Mouse (Mus musculus): Measurements from ENCODE around the gene Ankrd33. TPM values are rescaled to one million over a fixed set of nuclear protein-coding genes. Genes with fewer than 3 reads are reported as not detected.

The Ankrd33 gene
- polyA plus RNA-seq, 1 experiment from 2014 or later, result not detected

DNA sequence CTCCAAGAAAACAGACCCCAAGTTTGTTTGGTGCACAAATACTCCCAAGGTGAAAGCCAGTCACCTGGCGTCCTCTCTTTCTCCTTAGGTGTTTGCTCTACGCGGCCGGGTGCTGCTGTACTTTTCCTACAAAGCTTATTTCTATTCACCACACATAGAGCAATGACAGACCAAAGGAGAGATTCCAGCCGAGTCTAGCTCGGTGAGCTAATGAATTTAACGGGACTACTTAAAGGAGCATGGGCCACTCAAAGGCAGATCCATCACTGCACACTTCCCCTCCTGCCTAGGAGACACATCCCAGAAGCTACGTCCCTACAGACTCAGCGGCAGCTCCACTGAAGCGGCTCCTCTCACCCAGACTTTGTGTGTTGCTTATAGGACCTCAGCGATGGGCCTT, 52.0 kb downstream of the Ankrd33 start:
- no peak overlapping the region for H3K4me3 ChIP-seq (ENCODE audit: low read length)
- WGBS, result 60% methylated on average over 11 of the region's 11 CpGs
- H3K27ac ChIP-seq (ENCODE audit: low read length), result no peak overlapping the region
- H3K36me3 ChIP-seq (ENCODE audit: insufficient read depth, low read length), result no peaks in the 10 kb centered on the region
- ATAC-seq (ENCODE audit: low FRiP score, low TSS enrichment), result no peak
- H3K4me1 ChIP-seq (ENCODE audit: insufficient read depth, low read length), result peaks cover 27% of the 10 kb centered on the region
- no peak overlapping the region for H3K4me2 ChIP-seq (replicated peaks; ENCODE audit: low read depth, low read length)
- H3K27me3 ChIP-seq (ENCODE audit: insufficient read depth, low read length), result no peaks in the 10 kb centered on the region
- H3K9ac ChIP-seq (replicated peaks; ENCODE audit: low read length), result no peak overlapping the region
- no peaks in the 10 kb centered on the region for H3K9me3 ChIP-seq (ENCODE audit: low read length)

Other genes with a start within 250 kb of the Ankrd33 start
- gene Scn8a, start 245.9 kb upstream of the Ankrd33 start, polyA plus RNA-seq (2015; fragmentation: Nextera tagmentation; extraction: Ambion mirVana), result 8.1 and 8.2 TPM in 2 replicates
- gene Gm47841, start 68.4 kb upstream of the Ankrd33 start, polyA plus RNA-seq (2015; fragmentation: Nextera tagmentation; extraction: Ambion mirVana), result not detected in 2 replicates
- 0.26 and 0.35 TPM in 2 replicates for gene Fignl2, start 37.2 kb upstream of the Ankrd33 start, polyA plus RNA-seq (2015; fragmentation: Nextera tagmentation; extraction: Ambion mirVana)
- 20.6 and 24.4 TPM in 2 replicates for gene Acvrl1, start 12.8 kb downstream of the Ankrd33 start, polyA plus RNA-seq (2015; fragmentation: Nextera tagmentation; extraction: Ambion mirVana)
- 7.4 and 8.8 TPM in 2 replicates for gene Acvr1b, start 58.3 kb downstream of the Ankrd33 start, polyA plus RNA-seq (2015; fragmentation: Nextera tagmentation; extraction: Ambion mirVana)
- gene Grasp, start 108.4 kb downstream of the Ankrd33 start, polyA plus RNA-seq (2015; fragmentation: Nextera tagmentation; extraction: Ambion mirVana), result 3.2 and 3.4 TPM in 2 replicates
- 10.8 and 11.9 TPM in 2 replicates for gene Nr4a1, start 138.5 kb downstream of the Ankrd33 start, polyA plus RNA-seq (2015; fragmentation: Nextera tagmentation; extraction: Ambion mirVana)
- 78.2 and 87.0 TPM in 2 replicates for gene Atg101, start 168.5 kb downstream of the Ankrd33 start, polyA plus RNA-seq (2015; fragmentation: Nextera tagmentation; extraction: Ambion mirVana)
- gene 6030408B16Rik, start 177.5 kb downstream of the Ankrd33 start, polyA plus RNA-seq (2015; fragmentation: Nextera tagmentation; extraction: Ambion mirVana), result 23.2 and 23.9 TPM in 2 replicates

Data from kidney, embryonic 16.5 days (tissue).